In the genomic region with DNA sequence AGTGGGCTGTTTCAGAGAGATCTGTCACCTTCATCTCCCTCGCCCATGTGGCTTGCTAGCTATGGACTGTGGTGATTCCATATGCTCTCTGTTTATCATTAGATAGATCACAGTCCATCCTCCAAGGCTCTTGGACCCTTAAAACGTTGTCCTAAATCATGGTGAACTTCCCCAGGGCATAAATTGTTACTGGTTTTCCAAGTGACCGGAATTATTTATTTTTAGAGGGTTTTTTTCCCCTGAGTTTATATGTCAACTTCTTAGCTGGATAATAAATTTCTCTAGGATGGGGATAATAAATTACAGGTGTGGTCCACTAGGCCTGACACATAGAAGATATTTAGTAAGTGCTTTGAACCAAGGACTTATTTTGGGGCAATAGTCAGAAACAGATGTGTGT, we compare ENCODE assay signal across 31 mouse cellular contexts. TPM values are rescaled to one million over a fixed set of nuclear protein-coding genes. Genes with fewer than 3 reads are reported as not detected.
"Had no signal": no experiment of that assay in that cellular context is flagged by ENCODE, and none has a peak within 500 bp of the region (broad histone marks: within the 10 kb centered on the region; RNA-seq: fewer than 3 reads in every experiment).

No protein-coding gene starts in this region.

- DNase-seq: left cerebral cortex, postnatal 4 days; liver; liver, embryonic 13.5 days; liver, postnatal 0 days; lung, adult 18-20 months; lung, adult 2 months; lung, embryonic 14.5 days; lung, postnatal 10 days; lung, postnatal 14 days; lung, postnatal 36 days; lung, postnatal 4 days; midbrain, embryonic 14.5 days had no signal

- H3K27me3 ChIP-seq: limb, embryonic 12.5 days; limb, embryonic 13.5 days; limb, embryonic 15.5 days; liver, embryonic 12.5 days; liver, embryonic 13.5 days; liver, embryonic 15.5 days; lung, embryonic 15.5 days; midbrain, embryonic 12.5 days; midbrain, embryonic 13.5 days; midbrain, embryonic 15.5 days; neural tube, embryonic 12.5 days had no signal

- H3K27ac ChIP-seq: left cerebral cortex, adult 2 months; limb, embryonic 10.5 days; limb, embryonic 12.5 days; limb, embryonic 13.5 days; limb, embryonic 15.5 days; liver, embryonic 12.5 days; liver, embryonic 13.5 days; liver, embryonic 14.5 days; liver, embryonic 15.5 days; lung, embryonic 15.5 days; macrophage; midbrain, embryonic 12.5 days; midbrain, embryonic 13.5 days; midbrain, embryonic 15.5 days; neural tube, embryonic 12.5 days had no signal

- H3K4me3 ChIP-seq: left cerebral cortex, adult 2 months; limb, embryonic 10.5 days; limb, embryonic 12.5 days; limb, embryonic 13.5 days; limb, embryonic 15.5 days; liver, embryonic 12.5 days; liver, embryonic 13.5 days; liver, embryonic 15.5 days; lung, embryonic 15.5 days; megakaryocyte, embryonic 14.5 days; midbrain, embryonic 12.5 days; midbrain, embryonic 13.5 days; midbrain, embryonic 15.5 days; myocyte; neural tube, embryonic 12.5 days had no signal

- H3K4me1 ChIP-seq: limb, embryonic 10.5 days; limb, embryonic 12.5 days; limb, embryonic 13.5 days; limb, embryonic 15.5 days; liver, embryonic 12.5 days; liver, embryonic 13.5 days; liver, embryonic 15.5 days; lung, embryonic 15.5 days; megakaryocyte, embryonic 14.5 days; midbrain, embryonic 12.5 days; midbrain, embryonic 13.5 days; midbrain, embryonic 15.5 days; neural tube, embryonic 12.5 days had no signal

- H3K36me3 ChIP-seq: limb, embryonic 10.5 days; limb, embryonic 12.5 days; limb, embryonic 13.5 days; limb, embryonic 15.5 days; liver, embryonic 12.5 days; liver, embryonic 13.5 days; liver, embryonic 15.5 days; lung, embryonic 15.5 days; midbrain, embryonic 12.5 days; midbrain, embryonic 13.5 days; midbrain, embryonic 15.5 days; neural tube, embryonic 12.5 days had no signal

- H3K9ac ChIP-seq: limb, embryonic 12.5 days; limb, embryonic 13.5 days; limb, embryonic 15.5 days; liver, embryonic 12.5 days; liver, embryonic 13.5 days; liver, embryonic 14.5 days; liver, embryonic 15.5 days; liver, postnatal 0 days; lung, embryonic 14.5 days; lung, embryonic 15.5 days; midbrain, embryonic 12.5 days; midbrain, embryonic 13.5 days; midbrain, embryonic 15.5 days; neural tube, embryonic 12.5 days had no signal

- H3K9me3 ChIP-seq: limb, embryonic 10.5 days; limb, embryonic 12.5 days; limb, embryonic 13.5 days; limb, embryonic 15.5 days; liver, embryonic 12.5 days; liver, embryonic 13.5 days; liver, embryonic 15.5 days; lung, embryonic 15.5 days; megakaryocyte, embryonic 14.5 days; midbrain, embryonic 12.5 days; midbrain, embryonic 13.5 days; midbrain, embryonic 15.5 days; neural tube, embryonic 12.5 days had no signal

- ATAC-seq: liver, embryonic 12.5 days; liver, postnatal 0 days; lung, postnatal 0 days; midbrain, embryonic 13.5 days; midbrain, embryonic 15.5 days; midbrain, embryonic 16.5 days had no signal

- H3K4me2 ChIP-seq: limb, embryonic 12.5 days; limb, embryonic 13.5 days; limb, embryonic 15.5 days; liver, embryonic 11.5 days; liver, embryonic 12.5 days; liver, embryonic 13.5 days; liver, embryonic 15.5 days; lung, embryonic 14.5 days; lung, embryonic 15.5 days; midbrain, embryonic 12.5 days; midbrain, embryonic 13.5 days; midbrain, embryonic 15.5 days; neural tube, embryonic 12.5 days had no signal

RNA-seq across cellular contexts. Expression of a gene that starts 48.4 kb away (rescaled TPM):
- polyA plus RNA-seq: myocyte had no signal
